Mouse (Mus musculus) limb, embryonic 14.5 days (tissue): ENCODE results near the gene Gmfb. TPM values are rescaled to one million over a fixed set of nuclear protein-coding genes. Genes with fewer than 3 reads are reported as not detected.

Experiments
- ATAC-seq: fragments of 200-750 bp; cut with Nextera tagmentation; 2 replicates; pipeline ENCODE4 v1.8.0; 2017; ENCODE audit warnings: low read depth, moderate number of reproducible peaks, moderate TSS enrichment; ENCODE audit not compliant: low FRiP score
- DNase-seq: peaks from one replicate; pipeline ENCODE4 v3.0.0-alpha.2; 2015; ENCODE audit warnings: low spot score
- H3K27ac ChIP-seq: fragments of 300-500 bp; sonication (generic); replicated peaks from 2 replicates; pipeline ENCODE4 v1.5.1; 2014; ENCODE audit warnings: low read depth, mild to moderate bottlenecking, low read length, moderate library complexity, mixed read lengths
- H3K27me3 ChIP-seq: fragments of 300-500 bp; sonication (generic); 2 replicates; pipeline ENCODE4 v1.6.1; 2014; ENCODE audit warnings: low read length, mixed read lengths; ENCODE audit not compliant: control insufficient read depth, insufficient read depth
- H3K36me3 ChIP-seq: fragments of 300-500 bp; sonication (generic); 2 replicates; pipeline ENCODE4 v1.6.1; 2014; ENCODE audit warnings: mild to moderate bottlenecking, low read length, moderate library complexity, mixed read lengths; ENCODE audit not compliant: control insufficient read depth, insufficient read depth
- H3K4me1 ChIP-seq: fragments of 300-500 bp; sonication (generic); 2 replicates; pipeline ENCODE4 v1.6.1; 2014; ENCODE audit warnings: antibody characterized with exemption, low read length, mixed read lengths; ENCODE audit not compliant: control insufficient read depth, insufficient read depth
- H3K4me2 ChIP-seq: fragments of 300-500 bp; sonication (generic); replicated peaks from 2 replicates; pipeline ENCODE4 v1.6.1; 2014; ENCODE audit warnings: low read depth, mild to moderate bottlenecking, low read length, moderate library complexity; ENCODE audit not compliant: severe bottlenecking
- H3K4me3 ChIP-seq: fragments of 300-500 bp; sonication (generic); replicated peaks from 2 replicates; pipeline ENCODE4 v1.5.1; 2014; ENCODE audit warnings: low read length
- H3K9ac ChIP-seq: fragments of 300-500 bp; sonication (generic); 2 replicates; pipeline ENCODE4 v1.6.1; 2014; ENCODE audit warnings: mild to moderate bottlenecking, low read depth, low read length, moderate library complexity; ENCODE audit not compliant: severe bottlenecking
- H3K9me3 ChIP-seq: fragments of 300-500 bp; sonication (generic); 2 replicates; pipeline ENCODE4 v1.6.1; 2016; ENCODE audit warnings: low read length; ENCODE audit not compliant: control insufficient read depth
- POLR2A ChIP-seq: fragments of 200-500 bp; IDR thresholded peaks from 2 replicates; pipeline ENCODE4 v1.8.0; 2012; ENCODE audit warnings: inconsistent platforms, mild to moderate bottlenecking, moderate library complexity, borderline replicate concordance; ENCODE audit not compliant: insufficient read depth, insufficient read length; ENCODE audit errors: extremely low read depth
- WGBS: fragments of 180-500 bp; shearing (Covaris S2); extraction: QIAGEN DNeasy Blood & Tissue Kit; methylation state at CpG from one replicate; pipeline ENCODE4 v1.1.7; 2014; 5-methylcytosine and 5-hydroxymethylcytosine counted together
- polyA plus RNA-seq, 2 experiments: library from polyadenylated mRNA; depleted of rRNA in 1 of 2; stranded (reverse) in 1 of 2; unstranded in 1 of 2; fragments of >200 nt; fragmentation: Nextera tagmentation in 1 of 2; extraction: Ambion mirVana in 1 of 2; gene quantifications; 2 replicates each; pipeline versions ENCODE4 v1.2.1 to v1.2.3; 2012 to 2014

Gene Gmfb
- polyA plus RNA-seq, 2 experiments: 45.3 to 83.9 TPM

DNA sequence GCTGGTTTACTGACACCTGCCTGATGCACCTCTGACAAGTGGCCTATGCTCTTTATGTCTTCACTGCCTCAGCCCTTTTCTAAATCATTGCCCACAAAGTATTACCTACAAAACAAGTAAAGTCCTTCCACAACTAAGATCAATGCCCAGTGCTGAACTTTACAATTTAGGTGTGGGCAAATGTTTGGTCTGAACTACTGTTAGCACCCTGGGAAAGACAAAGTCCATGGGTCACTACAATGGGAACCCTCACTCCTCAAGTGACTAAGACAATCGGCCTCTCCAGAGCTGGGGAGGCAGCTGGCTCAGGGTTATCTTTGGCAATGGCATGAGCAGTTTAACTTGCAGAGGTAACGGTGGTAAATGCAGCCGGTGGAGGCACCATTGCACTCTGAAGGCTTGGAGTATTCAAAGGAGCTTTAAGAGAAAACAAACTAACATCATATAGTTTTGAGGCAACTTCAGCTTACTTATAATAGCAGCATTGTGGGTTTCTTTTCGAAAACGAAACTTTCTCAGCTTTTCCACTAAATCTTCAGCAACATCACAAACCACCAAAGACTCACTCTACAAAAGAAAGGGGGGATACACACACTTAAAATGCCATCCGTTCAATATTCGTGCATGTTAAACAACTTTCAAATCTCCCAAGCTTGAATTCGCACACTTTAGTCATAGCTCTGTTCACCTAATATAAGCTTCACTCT is 5.0 kb downstream of the Gmfb start:
- H3K27ac ChIP-seq: no peak overlapping the region
- H3K9me3 ChIP-seq: no peaks in the 10 kb centered on the region
- 96% methylated on average over 8 of the region's 8 CpGs for WGBS
- H3K4me1 ChIP-seq: peaks cover 11% of the 10 kb centered on the region
- H3K4me3 ChIP-seq: no peak overlapping the region
- DNase-seq (no peak), ATAC-seq (no peak)
- no peak overlapping the region for H3K9ac ChIP-seq
- H3K36me3 ChIP-seq: peaks cover 46% of the 10 kb centered on the region
- H3K27me3 ChIP-seq: no peaks in the 10 kb centered on the region
- H3K4me2 ChIP-seq: no peak overlapping the region
- no peak for TF ChIP-seq POLR2A

DNA sequence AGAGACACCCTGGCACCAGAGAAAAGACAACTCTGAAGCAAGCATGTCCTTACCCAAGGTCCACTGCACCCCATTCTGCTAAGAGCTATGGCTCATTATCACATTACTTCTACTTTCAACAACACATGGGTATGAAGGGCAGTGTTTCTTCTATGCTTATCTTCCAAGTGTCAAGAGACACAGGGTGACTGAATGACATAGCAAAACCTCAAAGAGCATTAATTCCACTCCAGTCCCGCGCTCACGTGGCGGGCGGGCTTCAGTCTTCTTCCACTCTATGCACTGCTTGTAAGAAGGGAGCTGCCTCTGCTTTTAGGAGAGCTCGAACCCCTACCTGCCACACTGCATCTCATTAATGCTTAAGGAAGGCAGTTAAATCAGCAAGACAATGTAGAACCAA is 6.4 kb downstream of the Gmfb start:
- Histone ChIP-seq H3K4me3 (no peak overlapping the region), H3K36me3 (peaks cover 59% of the 10 kb centered on the region), H3K4me1 (peaks cover 4% of the 10 kb centered on the region; the same call in 1 of the 2 replicates), H3K27me3 (no peaks in the 10 kb centered on the region), H3K9ac (no peak overlapping the region), H3K4me2 (no peak overlapping the region), H3K27ac (no peak overlapping the region), H3K9me3 (no peaks in the 10 kb centered on the region)
- 79% methylated on average over 6 of the region's 6 CpGs for WGBS
- TF ChIP-seq POLR2A: no peak
- ATAC-seq (no peak), DNase-seq (no peak)

- TF ChIP-seq POLR2A: no peak
- Histone ChIP-seq H3K9me3 (no peaks in the 10 kb centered on the region), H3K27ac (no peak overlapping the region), H3K9ac (no peak overlapping the region), H3K4me3 (no peak overlapping the region), H3K4me1 (no peaks in the 10 kb centered on the region), H3K4me2 (no peak overlapping the region), H3K36me3 (peaks cover 40% of the 10 kb centered on the region), H3K27me3 (no peaks in the 10 kb centered on the region)
- WGBS: 82% methylated on average over 3 of the region's 3 CpGs
- ATAC-seq: no peak
- no peak for DNase-seq
These were observed 14.1 kb downstream of the Gmfb start for GRCm38 (mm10) chr14:46807927-46808326.

DNA sequence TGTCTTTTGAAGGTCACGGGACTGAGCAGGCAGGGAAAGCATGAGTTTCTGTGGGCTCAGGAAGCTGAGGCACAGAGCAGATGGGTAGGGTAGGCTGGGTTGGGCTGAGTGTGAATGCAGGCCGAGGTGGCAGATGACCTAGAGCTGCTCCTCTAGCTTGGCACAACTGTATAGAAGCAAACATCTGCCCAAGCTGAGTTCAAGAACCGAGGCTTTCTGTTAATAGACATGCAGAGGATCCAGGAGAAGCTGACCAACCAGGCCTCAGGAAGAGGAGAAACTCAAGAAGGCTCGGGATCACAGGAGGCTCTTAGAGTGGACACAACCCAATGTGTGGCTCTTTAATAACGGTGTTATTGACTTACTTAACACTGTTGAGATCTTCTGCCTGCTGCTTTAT is 15.9 kb downstream of the Gmfb start:
- no peak for TF ChIP-seq POLR2A
- Histone ChIP-seq H3K36me3 (peaks cover 24% of the 10 kb centered on the region), H3K4me3 (no peak overlapping the region), H3K9ac (no peak overlapping the region), H3K9me3 (no peaks in the 10 kb centered on the region), H3K27me3 (no peaks in the 10 kb centered on the region), H3K4me2 (no peak overlapping the region), H3K4me1 (no peaks in the 10 kb centered on the region), H3K27ac (no peak overlapping the region)
- DNase-seq (no peak), ATAC-seq (no peak)
- 81% methylated on average over 5 of the region's 5 CpGs for WGBS

DNA sequence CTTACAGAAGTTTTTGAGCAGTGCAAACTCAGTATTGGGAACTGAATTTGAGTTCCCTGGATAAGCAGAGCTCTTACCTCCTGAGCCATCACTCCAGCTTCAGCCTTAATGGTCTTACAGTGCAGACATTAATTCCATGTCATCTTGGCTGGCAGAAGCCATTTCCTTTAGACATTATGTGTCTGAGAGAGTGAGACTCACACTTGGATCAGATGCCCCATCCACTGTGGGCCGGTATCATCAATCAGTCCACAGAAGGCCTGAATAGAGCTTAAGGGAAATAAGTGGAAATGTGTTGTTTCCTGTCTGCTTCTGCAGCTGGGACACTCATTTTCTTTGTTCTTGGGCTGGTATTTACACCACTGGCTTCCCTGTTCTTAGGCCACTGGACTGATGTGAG is 18.3 kb downstream of the Gmfb start:
- Histone ChIP-seq H3K27me3 (no peaks in the 10 kb centered on the region), H3K9me3 (no peaks in the 10 kb centered on the region), H3K4me2 (no peak overlapping the region), H3K4me3 (no peak overlapping the region), H3K27ac (no peak overlapping the region), H3K36me3 (peaks cover 9% of the 10 kb centered on the region), H3K4me1 (no peaks in the 10 kb centered on the region), H3K9ac (no peak overlapping the region)
- TF ChIP-seq POLR2A: no peak
- DNase-seq: no peak
- ATAC-seq: no peak
- 96% methylated on average over 1 of the region's 1 CpGs for WGBS
